Mouse (Mus musculus) neural tube, embryonic 13.5 days (tissue): ENCODE measurements around the gene Tinagl1. TPM values are rescaled to one million over a fixed set of nuclear protein-coding genes. Genes with fewer than 3 reads are reported as not detected.
A peak's percentile ranks its signal among the peaks of the same experiment; 100 is the strongest.

Source experiments
- ATAC-seq: fragments of 200-750 bp; cut with Nextera tagmentation; 2 replicates; pipeline ENCODE4 v1.8.0; 2017; ENCODE audit warnings: low read depth, mild to moderate bottlenecking, moderate TSS enrichment, moderate library complexity
- H3K27ac ChIP-seq: fragments of 300-500 bp; sonication (generic); replicated peaks from 2 replicates; pipeline ENCODE4 v1.5.1; 2015; ENCODE audit warnings: moderate library complexity, mild to moderate bottlenecking, inconsistent platforms
- H3K27me3 ChIP-seq: fragments of 300-500 bp; sonication (generic); 2 replicates; pipeline ENCODE4 v1.6.1; 2015; ENCODE audit warnings: mild to moderate bottlenecking, inconsistent platforms
- H3K36me3 ChIP-seq: fragments of 300-500 bp; sonication (generic); 2 replicates; pipeline ENCODE4 v1.6.1; 2015; ENCODE audit warnings: mild to moderate bottlenecking, inconsistent platforms
- H3K4me1 ChIP-seq: fragments of 300-500 bp; sonication (generic); replicated peaks from 2 replicates; pipeline ENCODE4 v1.6.1; 2015; ENCODE audit warnings: inconsistent platforms
- H3K4me2 ChIP-seq: fragments of 300-500 bp; sonication (generic); 2 replicates; pipeline ENCODE4 v1.6.1; 2015; ENCODE audit warnings: inconsistent platforms, mild to moderate bottlenecking, moderate library complexity
- H3K4me3 ChIP-seq: fragments of 300-500 bp; sonication (generic); 2 replicates; pipeline ENCODE4 v1.5.1; 2015; ENCODE audit warnings: mild to moderate bottlenecking, inconsistent platforms
- H3K9ac ChIP-seq: fragments of 300-500 bp; sonication (generic); 2 replicates; pipeline ENCODE4 v1.6.1; 2015; ENCODE audit warnings: moderate library complexity, mild to moderate bottlenecking, inconsistent platforms
- H3K9me3 ChIP-seq: fragments of 300-500 bp; sonication (generic); 2 replicates; pipeline ENCODE4 v1.6.1; 2016; ENCODE audit warnings: inconsistent platforms
- WGBS: fragments of 180-500 bp; shearing (Covaris S2); methylation state at CpG from one replicate; pipeline ENCODE4 v1.1.7; 2015; 5-methylcytosine and 5-hydroxymethylcytosine counted together
- polyA plus RNA-seq: library from polyadenylated mRNA; unstranded; fragments of >200 nt; fragmentation: Nextera tagmentation; extraction: Ambion mirVana; gene quantifications from 2 replicates; pipeline ENCODE4 v1.2.1, GENCODE M21; 2015

Gene Tinagl1
- polyA plus RNA-seq, 1 experiment from 2014 or later, result 4.2 TPM

GRCm38 (mm10) chr4:130192266-130192665 lies 17.3 kb upstream of the Tinagl1 start:
- no peak for ATAC-seq
- 0 out of 2 replicates have a peak, but pooled peaks cover 6% of the 10 kb centered on the region for H3K27me3 ChIP-seq
- H3K4me3 ChIP-seq, result no peak overlapping the region
- H3K9ac ChIP-seq, result no peak overlapping the region
- peaks cover 5% of the 10 kb centered on the region; the same call in 1 of the 2 replicates for H3K4me1 ChIP-seq
- no peaks in the 10 kb centered on the region for H3K36me3 ChIP-seq
- no peak overlapping the region for H3K4me2 ChIP-seq
- WGBS, result 49% methylated on average over 9 of the region's 9 CpGs
- H3K27ac ChIP-seq, result no peak overlapping the region
- no peaks in the 10 kb centered on the region for H3K9me3 ChIP-seq

- Histone ChIP-seq H3K36me3 (no peaks in the 10 kb centered on the region), H3K4me2 (no peak overlapping the region), H3K9me3 (no peaks in the 10 kb centered on the region), H3K9ac (no peak overlapping the region), H3K4me3 (no peak overlapping the region), H3K27ac (no peak overlapping the region), H3K27me3 (0 out of 2 replicates have a peak, but pooled peaks cover 3% of the 10 kb centered on the region), H3K4me1 (no peaks in the 10 kb centered on the region; the same call in 1 of the 2 replicates)
- ATAC-seq, result no peak
- WGBS, result 62% methylated on average over 7 of the region's 7 CpGs
Observed at GRCm38 (mm10) chr4:130189606-130190005, 14.7 kb upstream of the Tinagl1 start.

GRCm38 (mm10) chr4:130188806-130189297 lies 13.9 kb upstream of the Tinagl1 start:
- Histone ChIP-seq H3K4me2 (peak overlapping the region; percentile 37), H3K9me3 (no peaks in the 10 kb centered on the region), H3K4me3 (peak overlapping the region; percentile 8; the same call in 1 of the 2 replicates)

GRCm38 (mm10) chr4:130186891-130187290 lies 12.0 kb upstream of the Tinagl1 start:
- no peak for ATAC-seq
- H3K27ac ChIP-seq, result no peak overlapping the region
- H3K4me1 ChIP-seq, result no peaks in the 10 kb centered on the region; the same call in 1 of the 2 replicates
- H3K4me2 ChIP-seq, result no peak overlapping the region
- no peak overlapping the region for H3K9ac ChIP-seq
- no peak overlapping the region for H3K4me3 ChIP-seq
- no peaks in the 10 kb centered on the region for H3K9me3 ChIP-seq
- no peaks in the 10 kb centered on the region for H3K36me3 ChIP-seq
- no peaks in the 10 kb centered on the region for H3K27me3 ChIP-seq
- WGBS, result 83% methylated on average over 12 of the region's 12 CpGs

More at GRCm38 (mm10) chr4:130188806-130189297, 13.9 kb upstream of the Tinagl1 start:
- no peak overlapping the region for H3K9ac ChIP-seq
- H3K27me3 ChIP-seq, result no peaks in the 10 kb centered on the region
- 4% methylated on average over 13 of the region's 13 CpGs for WGBS
- no peak overlapping the region for H3K27ac ChIP-seq
- no peaks in the 10 kb centered on the region; the same call in 1 of the 2 replicates for H3K4me1 ChIP-seq
- H3K36me3 ChIP-seq, result no peaks in the 10 kb centered on the region
- ATAC-seq, result peak; percentile 63

- Histone ChIP-seq H3K9me3 (no peaks in the 10 kb centered on the region), H3K4me2 (no peak overlapping the region), H3K4me1 (no peaks in the 10 kb centered on the region; the same call in 1 of the 2 replicates), H3K27ac (no peak overlapping the region), H3K4me3 (no peak overlapping the region), H3K27me3 (no peaks in the 10 kb centered on the region), H3K36me3 (no peaks in the 10 kb centered on the region), H3K9ac (no peak overlapping the region)
- 79% methylated on average over 9 of the region's 9 CpGs for WGBS
- no peak for ATAC-seq
Observed at GRCm38 (mm10) chr4:130186450-130186849, 11.5 kb upstream of the Tinagl1 start.

- no peak for ATAC-seq
- Histone ChIP-seq H3K9me3 (no peaks in the 10 kb centered on the region), H3K4me3 (no peak overlapping the region), H3K4me2 (no peak overlapping the region), H3K27ac (no peak overlapping the region), H3K27me3 (no peaks in the 10 kb centered on the region; the same call in 1 of the 2 replicates), H3K36me3 (no peaks in the 10 kb centered on the region), H3K4me1 (no peaks in the 10 kb centered on the region; the same call in 1 of the 2 replicates), H3K9ac (no peak overlapping the region)
- 93% methylated on average over 5 of the region's 5 CpGs for WGBS
Observed at GRCm38 (mm10) chr4:130183879-130184278, 9.0 kb upstream of the Tinagl1 start.

- H3K27me3 ChIP-seq, result no peaks in the 10 kb centered on the region; the same call in 1 of the 2 replicates
- H3K4me3 ChIP-seq, result no peak overlapping the region
- no peak overlapping the region for H3K27ac ChIP-seq
- 81% methylated on average over 13 of the region's 13 CpGs for WGBS
- no peaks in the 10 kb centered on the region for H3K9me3 ChIP-seq
- no peaks in the 10 kb centered on the region for H3K36me3 ChIP-seq
- no peak overlapping the region for H3K9ac ChIP-seq
- no peaks in the 10 kb centered on the region for H3K4me1 ChIP-seq
- no peak for ATAC-seq
- H3K4me2 ChIP-seq, result no peak overlapping the region
Observed at GRCm38 (mm10) chr4:130183023-130183422, 8.1 kb upstream of the Tinagl1 start.

GRCm38 (mm10) chr4:130181886-130182285 lies 7.0 kb upstream of the Tinagl1 start:
- Histone ChIP-seq H3K4me2 (no peak overlapping the region), H3K9me3 (no peaks in the 10 kb centered on the region), H3K27me3 (no peaks in the 10 kb centered on the region; the same call in 1 of the 2 replicates), H3K4me1 (no peaks in the 10 kb centered on the region), H3K36me3 (no peaks in the 10 kb centered on the region), H3K4me3 (no peak overlapping the region), H3K27ac (no peak overlapping the region), H3K9ac (no peak overlapping the region)
- 75% methylated on average over 4 of the region's 4 CpGs for WGBS
- ATAC-seq, result no peak

GRCm38 (mm10) chr4:130180909-130181602 lies 6.1 kb upstream of the Tinagl1 start:
- H3K4me2 ChIP-seq, result no peak overlapping the region
- no peak overlapping the region for H3K4me3 ChIP-seq
- 62% methylated on average over 7 of the region's 7 CpGs for WGBS
- H3K9ac ChIP-seq, result no peak overlapping the region
- H3K9me3 ChIP-seq, result no peaks in the 10 kb centered on the region
- H3K27ac ChIP-seq, result no peak overlapping the region
- H3K27me3 ChIP-seq, result no peaks in the 10 kb centered on the region; the same call in 1 of the 2 replicates
- H3K36me3 ChIP-seq, result no peaks in the 10 kb centered on the region
- no peaks in the 10 kb centered on the region for H3K4me1 ChIP-seq
- no peak for ATAC-seq

- Histone ChIP-seq H3K27me3 (peaks cover 10% of the 10 kb centered on the region), H3K4me2 (no peak overlapping the region), H3K36me3 (no peaks in the 10 kb centered on the region), H3K4me1 (peaks cover 9% of the 10 kb centered on the region), H3K9ac (no peak overlapping the region), H3K4me3 (no peak overlapping the region), H3K27ac (no peak overlapping the region), H3K9me3 (no peaks in the 10 kb centered on the region)
- 86% methylated on average over 3 of the region's 3 CpGs for WGBS
- ATAC-seq, result no peak
Observed at GRCm38 (mm10) chr4:130179876-130180275, 5.0 kb upstream of the Tinagl1 start.

GRCm38 (mm10) chr4:130177536-130177935 lies 2.6 kb upstream of the Tinagl1 start:
- 69% methylated on average over 7 of the region's 7 CpGs for WGBS

GRCm38 (mm10) chr4:130177087-130177486 lies 2.2 kb upstream of the Tinagl1 start:
- Histone ChIP-seq H3K27ac (no peak overlapping the region), H3K4me3 (no peak overlapping the region), H3K4me1 (peaks cover 24% of the 10 kb centered on the region), H3K27me3 (peaks cover 37% of the 10 kb centered on the region), H3K36me3 (no peaks in the 10 kb centered on the region), H3K4me2 (no peak overlapping the region), H3K9me3 (no peaks in the 10 kb centered on the region), H3K9ac (no peak overlapping the region)
- 71% methylated on average over 4 of the region's 4 CpGs for WGBS
- ATAC-seq, result no peak

More at GRCm38 (mm10) chr4:130177536-130177935, 2.6 kb upstream of the Tinagl1 start:
- no peak for ATAC-seq
- no peak overlapping the region for H3K9ac ChIP-seq
- H3K4me3 ChIP-seq, result no peak overlapping the region
- H3K4me2 ChIP-seq, result no peak overlapping the region
- H3K36me3 ChIP-seq, result no peaks in the 10 kb centered on the region
- no peaks in the 10 kb centered on the region for H3K9me3 ChIP-seq
- H3K4me1 ChIP-seq, result peaks cover 20% of the 10 kb centered on the region
- peaks cover 33% of the 10 kb centered on the region for H3K27me3 ChIP-seq
- H3K27ac ChIP-seq, result no peak overlapping the region
